In genomic region chr2:52618804-52619203, GRCm38 (mm10) we compare ENCODE assay signal across 15 mouse cellular contexts. TPM values are rescaled to one million over a fixed set of nuclear protein-coding genes. Genes with fewer than 3 reads are reported as not detected.
DNase-seq lines count a peak whose midpoint lies in the region; ATAC-seq lines count a peak whose summit lies in the region.
"Had no signal": no experiment of that assay in that cellular context is flagged by ENCODE, and none has a peak within 500 bp of the region (broad histone marks: within the 10 kb centered on the region; RNA-seq: fewer than 3 reads in every experiment).

No protein-coding gene starts in this region.

- H3K4me1 ChIP-seq in liver, embryonic 11.5 days (replicated peaks; ENCODE audit: control insufficient read depth, insufficient read depth, low read length) = peaks cover 6% of the 10 kb centered on the region; the same call in 1 of the 2 replicates
- H3K4me1 ChIP-seq in heart, embryonic 14.5 days (ENCODE audit: control insufficient read depth in 2 of 2, insufficient read depth in 2 of 2, low read length in 2 of 2) = peaks cover 8 to 17% of the 10 kb centered on the region in 2 experiments
- peaks cover 15% of the 10 kb centered on the region for H3K4me1 ChIP-seq in liver, embryonic 13.5 days (replicated peaks)
- no peaks in the 10 kb centered on the region for H3K4me1 ChIP-seq in midbrain, embryonic 11.5 days (ENCODE audit: control insufficient read depth, insufficient read depth, low read length)

- no peaks in the 10 kb centered on the region for H3K9me3 ChIP-seq in liver, embryonic 11.5 days (ENCODE audit: control insufficient read depth, low read length)
- H3K9me3 ChIP-seq in heart, embryonic 14.5 days (ENCODE audit: control insufficient read depth, low read length) = no peaks in the 10 kb centered on the region
- H3K9me3 ChIP-seq in liver, embryonic 13.5 days (replicated peaks) = no peaks in the 10 kb centered on the region
- no peaks in the 10 kb centered on the region for H3K9me3 ChIP-seq in midbrain, embryonic 11.5 days (ENCODE audit: control insufficient read depth, low read length)
- H3K9me3 ChIP-seq: forebrain, embryonic 12.5 days; hindbrain, embryonic 15.5 days; midbrain, embryonic 10.5 days had no signal

- H3K4me2 ChIP-seq in liver, embryonic 11.5 days = peak overlapping the region; percentile 59
- peak overlapping the region; percentile 68 for H3K4me2 ChIP-seq in heart, embryonic 14.5 days (ENCODE audit: low read length)
- peak overlapping the region; percentile 47 for H3K4me2 ChIP-seq in liver, embryonic 13.5 days
- no peak overlapping the region for H3K4me2 ChIP-seq in midbrain, embryonic 11.5 days
- H3K4me2 ChIP-seq: forebrain, embryonic 12.5 days had no signal

- no peak overlapping the region for H3K9ac ChIP-seq in liver, embryonic 11.5 days (ENCODE audit: low read depth, low read length)
- H3K9ac ChIP-seq in heart, embryonic 14.5 days (ENCODE audit: low read length) = no peak overlapping the region
- no peak overlapping the region for H3K9ac ChIP-seq in liver, embryonic 13.5 days
- H3K9ac ChIP-seq in midbrain, embryonic 11.5 days (ENCODE audit: low read length) = no peak overlapping the region
- H3K9ac ChIP-seq: forebrain, embryonic 12.5 days; hindbrain, embryonic 15.5 days had no signal

- no peak overlapping the region; the same call in 1 of the 2 replicates for H3K4me3 ChIP-seq in liver, embryonic 11.5 days (ENCODE audit: low read depth, low read length)
- peak overlapping the region in 1 of 2 experiments; percentile 37; a peak in 2 of 4 replicates for H3K4me3 ChIP-seq in heart, embryonic 14.5 days (ENCODE audit: control insufficient read depth in 1 of 2, insufficient read depth in 1 of 2, low read depth in 1 of 2, low read length in 2 of 2)
- no peak overlapping the region for H3K4me3 ChIP-seq in liver, embryonic 13.5 days (replicated peaks)
- no peak overlapping the region for H3K4me3 ChIP-seq in midbrain, embryonic 11.5 days (ENCODE audit: low read depth, low read length)
- H3K4me3 ChIP-seq: forebrain, embryonic 12.5 days; hindbrain, embryonic 15.5 days; midbrain, embryonic 10.5 days had no signal

- H3K27ac ChIP-seq in liver, embryonic 11.5 days (ENCODE audit: low read depth, low read length) = no peak overlapping the region
- no peak overlapping the region for H3K27ac ChIP-seq in heart, embryonic 14.5 days (replicated peaks in 1 of 2; ENCODE audit: control insufficient read depth in 1 of 2, insufficient read depth in 1 of 2, low read depth in 2 of 2, low read length in 2 of 2)
- no peak overlapping the region for H3K27ac ChIP-seq in liver, embryonic 13.5 days
- no peak overlapping the region for H3K27ac ChIP-seq in midbrain, embryonic 11.5 days (ENCODE audit: low read depth, low read length)
- H3K27ac ChIP-seq: forebrain, embryonic 12.5 days; hindbrain, embryonic 15.5 days; midbrain, embryonic 10.5 days had no signal

- no peaks in the 10 kb centered on the region for H3K36me3 ChIP-seq in liver, embryonic 11.5 days (ENCODE audit: control insufficient read depth, insufficient read depth, low read length)
- H3K36me3 ChIP-seq in heart, embryonic 14.5 days (ENCODE audit: control insufficient read depth, insufficient read depth, low read length) = no peaks in the 10 kb centered on the region
- H3K36me3 ChIP-seq in liver, embryonic 13.5 days = no peaks in the 10 kb centered on the region
- no peaks in the 10 kb centered on the region for H3K36me3 ChIP-seq in midbrain, embryonic 11.5 days (ENCODE audit: control insufficient read depth, insufficient read depth, low read length)
- H3K36me3 ChIP-seq: forebrain, embryonic 12.5 days; hindbrain, embryonic 15.5 days; midbrain, embryonic 10.5 days had no signal

- no peak for DNase-seq in liver, embryonic 11.5 days (ENCODE audit: low spot score)
- DNase-seq in liver = no peak
- DNase-seq in liver, embryonic 13.5 days = no peak
- no peak for DNase-seq in midbrain, embryonic 11.5 days (ENCODE audit: low spot score, missing footprints)
- DNase-seq in gastrocnemius, adult 18-20 months (ENCODE audit: low spot score) = no peak
- no peak for DNase-seq in B cell, adult 2 months
- DNase-seq: adrenal gland, postnatal 14 days; cerebellum, adult 9-10 months; right cerebral cortex, adult 18-20 months; thymus, postnatal 36 days had no signal

- no peaks in the 10 kb centered on the region for H3K27me3 ChIP-seq in liver, embryonic 11.5 days (replicated peaks; ENCODE audit: control insufficient read depth, insufficient read depth, low read length)
- H3K27me3 ChIP-seq in heart, embryonic 14.5 days (ENCODE audit: control insufficient read depth, insufficient read depth, low read length) = no peaks in the 10 kb centered on the region
- H3K27me3 ChIP-seq in liver, embryonic 13.5 days = no peaks in the 10 kb centered on the region
- H3K27me3 ChIP-seq in midbrain, embryonic 11.5 days (ENCODE audit: control insufficient read depth, insufficient read depth, low read length) = no peaks in the 10 kb centered on the region
- H3K27me3 ChIP-seq: forebrain, embryonic 12.5 days; hindbrain, embryonic 15.5 days had no signal

- ATAC-seq in liver, embryonic 11.5 days (replicated peaks; ENCODE audit: low FRiP score) = peak; percentile 38; the same call in 1 of the 2 replicates
- peak; percentile 64 for ATAC-seq in common myeloid progenitor, adult 5-6 weeks (replicated peaks; ENCODE audit: low read depth, poor library complexity, severe bottlenecking)
- ATAC-seq in heart, embryonic 14.5 days (ENCODE audit: insufficient number of reproducible peaks, insufficient read depth, low FRiP score, low read depth) = no peak
- ATAC-seq in liver, embryonic 13.5 days (ENCODE audit: low read depth) = no peak
- no peak for ATAC-seq in midbrain, embryonic 11.5 days (ENCODE audit: low FRiP score)

- WGBS in liver, embryonic 11.5 days = 28% methylated on average over 2 of the region's 2 CpGs
- 7% methylated on average over 2 of the region's 2 CpGs for WGBS in heart, embryonic 14.5 days
- 5% methylated on average over 2 of the region's 2 CpGs for WGBS in liver, embryonic 13.5 days (ENCODE audit: insufficient replicate concordance)
- WGBS in midbrain, embryonic 11.5 days = 87% methylated on average over 2 of the region's 2 CpGs

RNA-seq across cellular contexts. Expression of gene Cacnb4, which starts 57.8 kb away (rescaled TPM):
- 0.48 and 0.69 TPM in 2 replicates for polyA plus RNA-seq in liver, embryonic 11.5 days (2014; fragmentation: Nextera tagmentation; extraction: Ambion mirVana)
- not detected in 2 replicates for total RNA-seq in common myeloid progenitor, adult 5-6 weeks (2017)
- 0.43 and 0.49 TPM in 2 replicates for polyA plus RNA-seq in heart, embryonic 14.5 days (2014; fragmentation: Nextera tagmentation; extraction: Ambion mirVana)
- 0.21 and 0.50 TPM in 2 replicates for polyA plus RNA-seq in liver, embryonic 13.5 days (2015; fragmentation: Nextera tagmentation; extraction: Ambion mirVana)
- 2.8 and 3.3 TPM in 2 replicates for polyA plus RNA-seq in midbrain, embryonic 11.5 days (2014; fragmentation: Nextera tagmentation; extraction: Ambion mirVana)
- total RNA-seq in gastrocnemius, adult 18-20 months (2021) = under 1 TPM; 0.21 to 0.55 TPM

Comparison
In these comparisons a context has a peak if more than half of its experiments do, and no peak if none do; other contexts are left out.
1. ATAC-seq: peak in liver, embryonic 11.5 days (single experiment) and common myeloid progenitor, adult 5-6 weeks (single experiment); none in heart, embryonic 14.5 days (single experiment), liver, embryonic 13.5 days (single experiment) and midbrain, embryonic 11.5 days (single experiment).